ENCODE assay signal across 8 mouse cellular contexts in genomic region chr10:80159021-80159560, GRCm38 (mm10). TPM values are rescaled to one million over a fixed set of nuclear protein-coding genes. Genes with fewer than 3 reads are reported as not detected.
DNase-seq lines count a peak whose midpoint lies in the region; ATAC-seq and TF ChIP-seq lines count a peak whose summit lies in the region.

No protein-coding gene starts in this region.

- no peak for TF ChIP-seq POLR2A in thymus, adult 2 months (IDR thresholded peaks at IDR 0.05; ENCODE audit: control insufficient read depth, extremely low read depth, insufficient read depth, low read length, poor library complexity)

- no peaks in the 10 kb centered on the region for H3K27me3 ChIP-seq in thymus, adult 2 months (ENCODE audit: control insufficient read depth, insufficient read depth, low read length)
- H3K27me3 ChIP-seq in heart, embryonic 15.5 days = no peaks in the 10 kb centered on the region

- peak overlapping the region; percentile 50 for H3K4me3 ChIP-seq in thymus, adult 2 months (ENCODE audit: control insufficient read depth, insufficient read depth, low read length)
- H3K4me3 ChIP-seq in heart, embryonic 15.5 days = peak overlapping the region; percentile 47

- H3K4me1 ChIP-seq in thymus, adult 2 months (replicated peaks; ENCODE audit: control insufficient read depth, insufficient read depth, low read length) = peaks cover 72% of the 10 kb centered on the region
- peaks cover 96% of the 10 kb centered on the region for H3K4me1 ChIP-seq in heart, embryonic 15.5 days (replicated peaks)

- peak overlapping the region; percentile 69 for H3K4me2 ChIP-seq in heart, embryonic 15.5 days

- peak; percentile 68 for DNase-seq in thymus, adult 2 months
- no peak for DNase-seq in thymus, postnatal 0 days (ENCODE audit: low spot score)
- peak; percentile 84 for DNase-seq in cerebellum, adult 9-11 months
- DNase-seq in kidney, postnatal 4 days = peak; percentile 75 to 82
- peak; percentile 68 for DNase-seq in testis, postnatal 14 days (ENCODE audit: low spot score)
- DNase-seq in gastrocnemius, postnatal 4 days (ENCODE audit: low spot score in 2 of 2) = no peak

- H3K9ac ChIP-seq in heart, embryonic 15.5 days = peak overlapping the region; percentile 35; the same call in 1 of the 2 replicates

- no peaks in the 10 kb centered on the region for H3K9me3 ChIP-seq in heart, embryonic 15.5 days (replicated peaks)

- H3K27ac ChIP-seq in thymus, adult 2 months (ENCODE audit: control insufficient read depth, insufficient read depth, low read length) = peak overlapping the region; percentile 89
- peak overlapping the region; percentile 98 for H3K27ac ChIP-seq in heart, embryonic 15.5 days

- peaks cover 34% of the 10 kb centered on the region for H3K36me3 ChIP-seq in thymus, adult 2 months (ENCODE audit: control insufficient read depth, insufficient read depth, low read length)
- peaks cover 34% of the 10 kb centered on the region for H3K36me3 ChIP-seq in heart, embryonic 15.5 days

- no peak for TF ChIP-seq CTCF in thymus, adult 2 months (IDR thresholded peaks at IDR 0.05; ENCODE audit: borderline replicate concordance, control insufficient read depth, extremely low read depth, insufficient read depth, low read length, poor library complexity)

- no peak; the same call in 1 of the 2 replicates for ATAC-seq in heart, embryonic 15.5 days (replicated peaks; ENCODE audit: insufficient number of reproducible peaks, insufficient read depth, low FRiP score, low read depth)
- peak; percentile 2 for ATAC-seq in megakaryocyte progenitor cell, adult 5-6 weeks (replicated peaks; ENCODE audit: poor library complexity)

- 16% methylated on average over 12 of the region's 12 CpGs for WGBS in thymus, adult 2 months
- WGBS in heart, embryonic 15.5 days = 7% methylated on average over 12 of the region's 12 CpGs

RNA-seq across cellular contexts. Expression of gene Cirbp, which starts 6.7 kb away (rescaled TPM):
- 173 and 193 TPM in 2 replicates for polyA plus RNA-seq in thymus, adult 2 months (2012; rRNA removed)
- polyA plus RNA-seq in thymus, postnatal 0 days (2015; fragmentation: Nextera tagmentation; extraction: Ambion mirVana) = 226 and 376 TPM in 2 replicates
- polyA plus RNA-seq in heart, embryonic 15.5 days (2015; fragmentation: Nextera tagmentation; extraction: Ambion mirVana) = 86.7 and 90.2 TPM in 2 replicates
- 16.1 and 18.4 TPM in 2 replicates for total RNA-seq in megakaryocyte progenitor cell, adult 5-6 weeks (2015)
- 35.4 and 60.4 TPM in 2 replicates for total RNA-seq in megakaryocyte progenitor cell, adult 5-6 weeks (2017)
- 100 to 1,000 TPM; 107 to 153 TPM for total RNA-seq in gastrocnemius, postnatal 4 days (2021)

RNA-seq across cellular contexts. Expression of gene Midn, which starts 11.0 kb away (rescaled TPM):
- 342 and 374 TPM in 2 replicates for polyA plus RNA-seq in thymus, adult 2 months (2012; rRNA removed)
- polyA plus RNA-seq in thymus, postnatal 0 days (2015; fragmentation: Nextera tagmentation; extraction: Ambion mirVana) = 13.1 and 18.8 TPM in 2 replicates
- polyA plus RNA-seq in heart, embryonic 15.5 days (2015; fragmentation: Nextera tagmentation; extraction: Ambion mirVana) = 11.6 and 16.8 TPM in 2 replicates
- 21.4 and 22.2 TPM in 2 replicates for total RNA-seq in megakaryocyte progenitor cell, adult 5-6 weeks (2015)
- total RNA-seq in megakaryocyte progenitor cell, adult 5-6 weeks (2017) = 12.7 and 17.9 TPM in 2 replicates
- total RNA-seq in gastrocnemius, postnatal 4 days (2021) = 10 to 100 TPM; 67.7 to 74.0 TPM

RNA-seq across cellular contexts. Expression of gene 1600002K03Rik, which starts 13.7 kb away (rescaled TPM):
- 11.1 and 14.8 TPM in 2 replicates for polyA plus RNA-seq in thymus, adult 2 months (2012; rRNA removed)
- 15.3 and 15.4 TPM in 2 replicates for polyA plus RNA-seq in thymus, postnatal 0 days (2015; fragmentation: Nextera tagmentation; extraction: Ambion mirVana)
- 7.7 and 9.1 TPM in 2 replicates for polyA plus RNA-seq in heart, embryonic 15.5 days (2015; fragmentation: Nextera tagmentation; extraction: Ambion mirVana)
- total RNA-seq in megakaryocyte progenitor cell, adult 5-6 weeks (2015) = 17.2 and 18.2 TPM in 2 replicates
- total RNA-seq in megakaryocyte progenitor cell, adult 5-6 weeks (2017) = 13.4 and 13.5 TPM in 2 replicates
- total RNA-seq in gastrocnemius, postnatal 4 days (2021) = 1 to 10 TPM; 3.4 to 3.8 TPM

RNA-seq across cellular contexts. Expression of gene Cbarp, which starts 18.5 kb away (rescaled TPM):
- polyA plus RNA-seq in thymus, adult 2 months (2012; rRNA removed) = 34.0 and 37.7 TPM in 2 replicates
- polyA plus RNA-seq in thymus, postnatal 0 days (2015; fragmentation: Nextera tagmentation; extraction: Ambion mirVana) = 3.5 and 4.3 TPM in 2 replicates
- polyA plus RNA-seq in heart, embryonic 15.5 days (2015; fragmentation: Nextera tagmentation; extraction: Ambion mirVana) = 1.7 and 2.9 TPM in 2 replicates
- total RNA-seq in megakaryocyte progenitor cell, adult 5-6 weeks (2015) = 3.8 and 4.8 TPM in 2 replicates
- 2.0 and 2.2 TPM in 2 replicates for total RNA-seq in megakaryocyte progenitor cell, adult 5-6 weeks (2017)
- total RNA-seq in gastrocnemius, postnatal 4 days (2021) = 1 to 10 TPM; 2.2 to 2.7 TPM

RNA-seq across cellular contexts. Expression of gene Efna2, which starts 20.2 kb away (rescaled TPM):
- polyA plus RNA-seq in thymus, adult 2 months (2012; rRNA removed) = 3.1 and 3.6 TPM in 2 replicates
- 1.2 and 1.6 TPM in 2 replicates for polyA plus RNA-seq in thymus, postnatal 0 days (2015; fragmentation: Nextera tagmentation; extraction: Ambion mirVana)
- 8.6 and 9.7 TPM in 2 replicates for polyA plus RNA-seq in heart, embryonic 15.5 days (2015; fragmentation: Nextera tagmentation; extraction: Ambion mirVana)
- total RNA-seq in megakaryocyte progenitor cell, adult 5-6 weeks (2015) = 0.54 TPM in 1 of 2 replicates, not detected in the other
- 0.37 TPM in 1 of 2 replicates, not detected in the other for total RNA-seq in megakaryocyte progenitor cell, adult 5-6 weeks (2017)
- total RNA-seq in gastrocnemius, postnatal 4 days (2021) = 1 to 10 TPM; 3.5 to 3.7 TPM

Comparison
In these comparisons a context has a peak if more than half of its experiments do, and no peak if none do; other contexts are left out.
1. DNase-seq: peak in thymus, adult 2 months (single experiment), cerebellum, adult 9-11 months (single experiment), kidney, postnatal 4 days (2 of 2) and testis, postnatal 14 days (single experiment); none in thymus, postnatal 0 days (single experiment) and gastrocnemius, postnatal 4 days (0 of 2).
2. RNA of gene Midn, which starts 11.0 kb away (polyA plus RNA-seq): 342 to 374 TPM in thymus, adult 2 months; 13.1 to 18.8 TPM in thymus, postnatal 0 days and 11.6 to 16.8 TPM in heart, embryonic 15.5 days; every median in the first group is over 10 times any median in the second.